Mouse (Mus musculus): ENCODE results near the gene Cd2ap. TPM values are rescaled to one million over a fixed set of nuclear protein-coding genes. Genes with fewer than 3 reads are reported as not detected.

Gene Cd2ap
- polyA plus RNA-seq, 1 experiment from 2014 or later: 12.8 TPM

DNA sequence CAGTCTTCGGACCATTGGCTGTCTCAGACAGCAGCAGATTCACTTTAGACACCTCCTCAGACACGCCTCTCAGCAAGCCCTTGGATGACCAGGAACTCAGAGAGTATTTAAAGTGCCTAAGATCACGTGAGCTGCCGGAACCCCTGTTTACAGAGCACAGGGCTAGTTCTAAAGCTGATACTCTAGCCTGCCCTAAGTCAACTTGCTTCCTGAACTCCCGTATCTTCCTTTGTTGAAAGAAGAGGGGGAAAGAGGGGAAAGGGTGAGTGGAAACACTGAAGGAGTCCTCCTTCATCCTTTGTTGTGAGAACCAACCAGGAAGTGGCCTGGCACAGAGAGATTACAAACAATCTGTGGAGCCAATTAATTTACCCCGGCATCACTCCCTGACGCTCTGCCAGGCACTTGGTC is 8.6 kb upstream of the Cd2ap start:
- Histone ChIP-seq H3K36me3 (replicated peaks) (no peaks in the 10 kb centered on the region), H3K9me3 (no peaks in the 10 kb centered on the region), H3K4me1 (no peaks in the 10 kb centered on the region), H3K27ac (no peak overlapping the region), H3K27me3 (ENCODE audit: poor library complexity, severe bottlenecking) (no peaks in the 10 kb centered on the region), H3K4me3 (no peak overlapping the region)
- no peak for DNase-seq (ENCODE audit: extremely low spot score, low spot score)
- WGBS: 79% methylated on average over 7 of the region's 7 CpGs

GRCm38 (mm10) chr17:42884382-42884781 is 7.9 kb upstream of the Cd2ap start:
- Histone ChIP-seq H3K36me3 (replicated peaks) (no peaks in the 10 kb centered on the region), H3K4me3 (no peak overlapping the region), H3K4me1 (no peaks in the 10 kb centered on the region), H3K27me3 (ENCODE audit: poor library complexity, severe bottlenecking) (no peaks in the 10 kb centered on the region), H3K27ac (no peak overlapping the region), H3K9me3 (no peaks in the 10 kb centered on the region)
- DNase-seq (ENCODE audit: extremely low spot score, low spot score): no peak
- WGBS: 76% methylated on average over 4 of the region's 4 CpGs

GRCm38 (mm10) chr17:42883769-42884168 is 7.3 kb upstream of the Cd2ap start:
- Histone ChIP-seq H3K4me3 (no peak overlapping the region), H3K9me3 (no peaks in the 10 kb centered on the region), H3K36me3 (replicated peaks) (no peaks in the 10 kb centered on the region), H3K27ac (no peak overlapping the region), H3K27me3 (ENCODE audit: poor library complexity, severe bottlenecking) (no peaks in the 10 kb centered on the region), H3K4me1 (no peaks in the 10 kb centered on the region)
- WGBS: 80% methylated on average over 8 of the region's 8 CpGs
- DNase-seq (ENCODE audit: extremely low spot score, low spot score): no peak

DNA sequence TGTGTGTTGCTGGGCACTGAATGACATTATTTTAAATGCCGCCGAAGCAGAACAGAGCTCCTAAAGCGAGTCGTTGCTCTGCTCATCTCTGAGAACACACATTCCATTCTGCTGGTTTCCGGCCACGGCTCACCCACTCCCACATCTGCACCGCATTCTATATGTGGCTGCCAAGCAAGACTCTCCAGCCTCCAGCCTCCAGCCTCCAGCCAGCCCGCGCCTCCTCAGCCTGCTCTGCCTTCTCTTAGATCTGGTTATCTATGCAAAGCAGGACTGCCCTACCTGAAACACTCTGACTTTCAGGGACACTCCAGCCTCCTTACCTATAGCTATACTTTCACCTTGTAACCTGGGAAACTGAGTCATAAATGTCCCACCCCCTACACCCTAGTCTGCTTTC is 6.8 kb upstream of the Cd2ap start:
- Histone ChIP-seq H3K9me3 (no peaks in the 10 kb centered on the region), H3K27ac (no peak overlapping the region), H3K36me3 (replicated peaks) (no peaks in the 10 kb centered on the region), H3K4me3 (no peak overlapping the region), H3K4me1 (no peaks in the 10 kb centered on the region), H3K27me3 (ENCODE audit: poor library complexity, severe bottlenecking) (no peaks in the 10 kb centered on the region)
- WGBS: 90% methylated on average over 9 of the region's 9 CpGs
- no peak for DNase-seq (ENCODE audit: extremely low spot score, low spot score)

- no peak for DNase-seq (ENCODE audit: extremely low spot score, low spot score)
- 90% methylated on average over 1 of the region's 1 CpGs for WGBS
- no peaks in the 10 kb centered on the region for H3K36me3 ChIP-seq (replicated peaks)
- no peaks in the 10 kb centered on the region for H3K9me3 ChIP-seq
- no peaks in the 10 kb centered on the region for H3K27me3 ChIP-seq (ENCODE audit: poor library complexity, severe bottlenecking)
- H3K4me1 ChIP-seq: no peaks in the 10 kb centered on the region
- H3K27ac ChIP-seq: no peak overlapping the region
- H3K4me3 ChIP-seq: no peak overlapping the region
Observed at GRCm38 (mm10) chr17:42882873-42883272, 6.4 kb upstream of the Cd2ap start.

GRCm38 (mm10) chr17:42876904-42877425 is 500 bp upstream of the Cd2ap start:
- Histone ChIP-seq H3K9me3 (no peaks in the 10 kb centered on the region), H3K36me3 (replicated peaks) (no peaks in the 10 kb centered on the region), H3K4me1 (peaks cover 17% of the 10 kb centered on the region), H3K27ac (peak overlapping the region; percentile 98), H3K27me3 (ENCODE audit: poor library complexity, severe bottlenecking) (peaks cover 10% of the 10 kb centered on the region; the same call in 1 of the 2 replicates), H3K4me3 (peak overlapping the region; percentile 89)
- no peak for DNase-seq (ENCODE audit: extremely low spot score, low spot score)
- 41% methylated on average over 13 of the region's 13 CpGs for WGBS

- peaks cover 10% of the 10 kb centered on the region; the same call in 1 of the 2 replicates for H3K27me3 ChIP-seq (ENCODE audit: poor library complexity, severe bottlenecking)
- DNase-seq (ENCODE audit: extremely low spot score, low spot score): peak; percentile 41
- peaks cover 17% of the 10 kb centered on the region for H3K4me1 ChIP-seq
- H3K36me3 ChIP-seq (replicated peaks): no peaks in the 10 kb centered on the region
- no peaks in the 10 kb centered on the region for H3K9me3 ChIP-seq
- under 1% methylated on average over 17 of the region's 17 CpGs for WGBS
- peak overlapping the region; percentile 89 for H3K4me3 ChIP-seq
- H3K27ac ChIP-seq: peak overlapping the region; percentile 98
Observed at GRCm38 (mm10) chr17:42875571-42876000, 879 bp downstream of the Cd2ap start.

DNA sequence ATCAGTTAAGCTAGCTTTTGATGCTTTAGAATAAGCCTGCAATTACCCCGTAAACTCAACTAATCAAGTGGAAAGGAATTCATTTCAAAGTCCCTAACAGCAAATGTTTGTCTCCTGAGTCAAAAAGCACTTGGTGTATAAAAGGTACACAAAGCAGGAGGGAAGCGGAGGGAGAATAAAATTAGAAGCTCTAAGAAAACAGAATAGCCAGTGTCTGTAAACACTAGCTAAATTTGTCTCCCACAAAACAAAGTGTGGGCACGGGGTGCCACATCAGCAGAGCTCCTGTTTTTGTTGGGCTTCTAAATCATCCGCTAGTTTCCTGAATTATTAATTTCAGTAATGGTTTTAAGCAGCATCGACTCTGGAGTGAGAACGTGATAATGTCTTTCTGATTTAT is 1.4 kb downstream of the Cd2ap start:
- H3K27me3 ChIP-seq (ENCODE audit: poor library complexity, severe bottlenecking): peaks cover 10% of the 10 kb centered on the region; the same call in 1 of the 2 replicates
- H3K4me3 ChIP-seq: peak overlapping the region; percentile 89
- peaks cover 17% of the 10 kb centered on the region for H3K4me1 ChIP-seq
- H3K9me3 ChIP-seq: no peaks in the 10 kb centered on the region
- DNase-seq (ENCODE audit: extremely low spot score, low spot score): no peak
- peak overlapping the region; percentile 98; the same call in 1 of the 2 replicates for H3K27ac ChIP-seq
- H3K36me3 ChIP-seq (replicated peaks): no peaks in the 10 kb centered on the region
- WGBS: 20% methylated on average over 6 of the region's 6 CpGs

- Histone ChIP-seq H3K27ac (no peak overlapping the region), H3K4me3 (no peak overlapping the region), H3K9me3 (no peaks in the 10 kb centered on the region), H3K36me3 (replicated peaks) (peaks cover 5% of the 10 kb centered on the region; the same call in 1 of the 2 replicates), H3K27me3 (ENCODE audit: poor library complexity, severe bottlenecking) (peaks cover 10% of the 10 kb centered on the region; the same call in 1 of the 2 replicates), H3K4me1 (peaks cover 15% of the 10 kb centered on the region)
- no peak for DNase-seq (ENCODE audit: extremely low spot score, low spot score)
Observed at GRCm38 (mm10) chr17:42870465-42870864, 6.0 kb downstream of the Cd2ap start.

DNA sequence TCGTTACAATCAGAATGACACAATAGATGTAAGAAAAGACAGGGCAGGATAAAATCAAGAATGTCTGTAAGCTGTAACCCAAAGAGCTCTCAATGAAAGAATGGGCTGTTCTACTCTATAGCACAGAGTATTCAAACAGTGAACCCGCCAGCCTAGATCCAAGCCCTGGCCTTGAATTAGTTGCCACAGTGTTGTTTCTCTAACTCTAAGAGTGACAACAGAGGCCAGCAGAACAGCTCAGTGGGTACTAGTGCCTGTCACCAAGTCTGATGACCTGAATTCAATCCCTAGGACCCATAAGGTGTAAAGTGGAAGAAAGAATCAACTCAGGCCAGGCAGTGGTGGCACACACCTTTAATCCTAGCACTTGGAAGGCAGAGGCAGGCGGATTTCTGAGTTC is 13.3 kb downstream of the Cd2ap start:
- H3K36me3 ChIP-seq (replicated peaks): peaks cover 9% of the 10 kb centered on the region; the same call in 1 of the 2 replicates
- H3K4me3 ChIP-seq: no peak overlapping the region
- H3K4me1 ChIP-seq: no peaks in the 10 kb centered on the region
- DNase-seq (ENCODE audit: extremely low spot score, low spot score): no peak
- 74% methylated on average over 3 of the region's 3 CpGs for WGBS
- H3K27me3 ChIP-seq (ENCODE audit: poor library complexity, severe bottlenecking): no peaks in the 10 kb centered on the region
- H3K9me3 ChIP-seq: no peaks in the 10 kb centered on the region
- H3K27ac ChIP-seq: no peak overlapping the region

- Histone ChIP-seq H3K27ac (no peak overlapping the region), H3K36me3 (replicated peaks) (peaks cover 3% of the 10 kb centered on the region; the same call in 1 of the 2 replicates), H3K27me3 (ENCODE audit: poor library complexity, severe bottlenecking) (no peaks in the 10 kb centered on the region), H3K4me1 (no peaks in the 10 kb centered on the region), H3K4me3 (no peak overlapping the region), H3K9me3 (no peaks in the 10 kb centered on the region)
- DNase-seq (ENCODE audit: extremely low spot score, low spot score): no peak
- 97% methylated on average over 1 of the region's 1 CpGs for WGBS
Observed at GRCm38 (mm10) chr17:42860370-42860769, 16.1 kb downstream of the Cd2ap start.

DNA sequence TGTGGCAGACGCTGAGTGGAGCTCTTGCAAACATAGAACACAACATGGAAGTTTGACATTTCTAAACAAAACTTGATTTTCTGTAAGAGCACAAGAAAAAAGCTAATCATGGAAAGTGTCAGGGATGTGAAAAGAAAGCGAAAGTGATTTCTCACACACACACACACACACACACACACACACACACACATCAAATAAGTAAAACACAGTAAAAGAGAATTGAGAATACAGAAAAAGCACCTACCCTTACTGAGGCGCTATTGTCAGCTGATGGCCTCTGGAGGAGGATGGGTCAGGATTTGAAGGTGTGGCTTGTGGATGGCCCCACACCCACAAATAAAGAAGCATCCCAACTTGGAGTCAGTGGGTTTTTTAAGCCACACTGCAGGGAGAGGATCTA is 19.0 kb downstream of the Cd2ap start:
- no peaks in the 10 kb centered on the region for H3K9me3 ChIP-seq
- no peaks in the 10 kb centered on the region for H3K4me1 ChIP-seq
- H3K27ac ChIP-seq: no peak overlapping the region
- no peak for DNase-seq (ENCODE audit: extremely low spot score, low spot score)
- 88% methylated on average over 3 of the region's 3 CpGs for WGBS
- H3K27me3 ChIP-seq (ENCODE audit: poor library complexity, severe bottlenecking): no peaks in the 10 kb centered on the region
- no peak overlapping the region for H3K4me3 ChIP-seq
- no peaks in the 10 kb centered on the region for H3K36me3 ChIP-seq (replicated peaks)

- no peak for DNase-seq (ENCODE audit: extremely low spot score, low spot score)
- Histone ChIP-seq H3K36me3 (replicated peaks) (peaks cover 25% of the 10 kb centered on the region), H3K4me3 (no peak overlapping the region), H3K27ac (no peak overlapping the region), H3K9me3 (no peaks in the 10 kb centered on the region), H3K27me3 (ENCODE audit: poor library complexity, severe bottlenecking) (no peaks in the 10 kb centered on the region), H3K4me1 (no peaks in the 10 kb centered on the region)
- 89% methylated on average over 2 of the region's 2 CpGs for WGBS
Observed at GRCm38 (mm10) chr17:42847108-42847507, 29.4 kb downstream of the Cd2ap start.

DNA sequence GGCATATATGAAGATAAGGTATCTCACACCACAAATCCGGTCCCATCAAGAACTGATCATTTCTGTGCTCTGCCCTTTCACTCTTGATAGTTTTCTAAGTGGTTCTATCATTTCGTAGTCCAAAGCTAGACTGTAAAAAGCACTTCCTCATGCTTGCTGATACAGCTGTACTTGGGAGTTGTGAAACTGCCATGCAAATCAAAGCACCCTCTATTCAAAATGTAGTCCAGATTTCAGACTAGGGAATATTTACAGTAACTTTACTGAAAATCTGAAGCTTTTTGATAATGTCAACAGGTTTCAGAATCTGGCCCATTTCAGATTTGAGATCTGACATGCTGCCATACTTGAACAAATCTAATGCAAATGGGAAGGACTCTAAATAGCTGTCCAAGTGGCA is 39.3 kb downstream of the Cd2ap start:
- Histone ChIP-seq H3K9me3 (no peaks in the 10 kb centered on the region), H3K36me3 (replicated peaks) (peaks cover 8% of the 10 kb centered on the region; the same call in 1 of the 2 replicates), H3K27me3 (ENCODE audit: poor library complexity, severe bottlenecking) (no peaks in the 10 kb centered on the region), H3K27ac (no peak overlapping the region), H3K4me3 (no peak overlapping the region), H3K4me1 (no peaks in the 10 kb centered on the region)
- WGBS: 92% methylated on average over 2 of the region's 2 CpGs
- no peak for DNase-seq (ENCODE audit: extremely low spot score, low spot score)
